Mouse (Mus musculus): Measurements from ENCODE around the gene Nol3.

DNA sequence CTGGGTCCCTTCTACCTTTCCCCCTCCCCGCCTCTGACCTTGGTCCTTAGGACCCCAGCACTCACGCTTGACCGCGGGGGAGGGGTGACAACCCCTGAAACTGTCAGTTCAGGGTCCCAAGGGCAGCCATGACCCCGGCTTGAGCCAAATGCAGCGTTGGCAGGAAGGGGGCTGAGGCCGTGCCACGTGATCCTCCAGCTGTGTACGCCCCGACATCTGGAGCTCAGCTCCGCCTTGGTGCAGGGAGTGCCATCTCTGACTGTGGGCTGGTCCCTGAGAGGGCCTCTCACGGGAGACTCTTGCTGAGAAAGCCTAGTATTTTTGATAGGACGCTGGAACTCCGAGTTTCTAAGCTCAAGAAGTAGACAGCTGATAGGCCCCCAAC, 21.0 kb upstream of the Nol3 start, which contains the start of gene B3gnt9:
- no peak for TF ChIP-seq CTCF (IDR thresholded peaks at IDR 0.05; ENCODE audit: borderline replicate concordance, insufficient read depth, low read depth, low read length)
- no peak for TF ChIP-seq POLR2A (IDR thresholded peaks at IDR 0.05; ENCODE audit: borderline replicate concordance, insufficient read depth, low read length)

Data from cerebellum, adult 2 months (tissue).